Mouse (Mus musculus): ENCODE measurements around the gene Pkn1. TPM values are rescaled to one million over a fixed set of nuclear protein-coding genes. Genes with fewer than 3 reads are reported as not detected.
A peak's percentile ranks its signal among the peaks of the same experiment; 100 is the strongest.

Gene Pkn1
- polyA plus RNA-seq, 1 experiment from 2014 or later = 19.9 TPM

- Histone ChIP-seq H3K4me1 (ENCODE audit: control insufficient read depth, insufficient read depth, low read length) (peaks cover 43% of the 10 kb centered on the region), H3K9me3 (replicated peaks; ENCODE audit: control insufficient read depth, low read length) (no peaks in the 10 kb centered on the region; the same call in 1 of the 2 replicates), H3K27ac (ENCODE audit: low read length) (peak overlapping the region; percentile 86), H3K27me3 (ENCODE audit: control insufficient read depth, insufficient read depth, low read length) (no peaks in the 10 kb centered on the region), H3K4me3 (replicated peaks; ENCODE audit: low read length) (peak overlapping the region; percentile 89), H3K4me2 (ENCODE audit: low read depth, low read length) (peak overlapping the region; percentile 94), H3K9ac (ENCODE audit: low read length) (peak overlapping the region; percentile 97), H3K36me3 (ENCODE audit: control insufficient read depth, insufficient read depth, low read length) (no peaks in the 10 kb centered on the region)
- no peak for ATAC-seq (ENCODE audit: insufficient read depth, low FRiP score)
- WGBS = 34% methylated on average over 19 of the region's 19 CpGs
Measured at GRCm38 (mm10) chr8:83697374-83698220, 1.4 kb downstream of the Pkn1 start.

- WGBS = 74% methylated on average over 10 of the region's 17 CpGs
- Histone ChIP-seq H3K9me3 (replicated peaks; ENCODE audit: control insufficient read depth, low read length) (no peaks in the 10 kb centered on the region), H3K4me1 (ENCODE audit: control insufficient read depth, insufficient read depth, low read length) (peaks cover 43% of the 10 kb centered on the region), H3K4me2 (ENCODE audit: low read depth, low read length) (no peak overlapping the region), H3K36me3 (ENCODE audit: control insufficient read depth, insufficient read depth, low read length) (peaks cover 12% of the 10 kb centered on the region), H3K27ac (ENCODE audit: low read length) (0 out of 2 replicates have a peak overlapping the region, but pooled peaks have one; percentile 8), H3K9ac (ENCODE audit: low read length) (no peak overlapping the region), H3K27me3 (ENCODE audit: control insufficient read depth, insufficient read depth, low read length) (no peaks in the 10 kb centered on the region), H3K4me3 (replicated peaks; ENCODE audit: low read length) (no peak overlapping the region)
- no peak for ATAC-seq (ENCODE audit: insufficient read depth, low FRiP score)
Measured at GRCm38 (mm10) chr8:83695351-83696106, 3.5 kb downstream of the Pkn1 start.

GRCm38 (mm10) chr8:83694369-83695160, 4.4 kb downstream of the Pkn1 start:
- Histone ChIP-seq H3K9ac (ENCODE audit: low read length) (no peak overlapping the region), H3K36me3 (ENCODE audit: control insufficient read depth, insufficient read depth, low read length) (peaks cover 14% of the 10 kb centered on the region), H3K9me3 (replicated peaks; ENCODE audit: control insufficient read depth, low read length) (no peaks in the 10 kb centered on the region), H3K27ac (ENCODE audit: low read length) (peak overlapping the region; percentile 8; the same call in 1 of the 2 replicates), H3K4me3 (replicated peaks; ENCODE audit: low read length) (no peak overlapping the region), H3K4me1 (ENCODE audit: control insufficient read depth, insufficient read depth, low read length) (peaks cover 38% of the 10 kb centered on the region), H3K4me2 (ENCODE audit: low read depth, low read length) (no peak overlapping the region), H3K27me3 (ENCODE audit: control insufficient read depth, insufficient read depth, low read length) (no peaks in the 10 kb centered on the region)
- 65% methylated on average over 11 of the region's 11 CpGs for WGBS
- no peak for ATAC-seq (ENCODE audit: insufficient read depth, low FRiP score)

- Histone ChIP-seq H3K36me3 (ENCODE audit: control insufficient read depth, insufficient read depth, low read length) (peaks cover 17% of the 10 kb centered on the region), H3K27ac (ENCODE audit: low read length) (no peak overlapping the region), H3K4me1 (ENCODE audit: control insufficient read depth, insufficient read depth, low read length) (peaks cover 35% of the 10 kb centered on the region), H3K4me3 (replicated peaks; ENCODE audit: low read length) (no peak overlapping the region), H3K4me2 (ENCODE audit: low read depth, low read length) (no peak overlapping the region), H3K9me3 (replicated peaks; ENCODE audit: control insufficient read depth, low read length) (no peaks in the 10 kb centered on the region), H3K9ac (ENCODE audit: low read length) (no peak overlapping the region), H3K27me3 (ENCODE audit: control insufficient read depth, insufficient read depth, low read length) (no peaks in the 10 kb centered on the region)
- WGBS = 76% methylated on average over 10 of the region's 10 CpGs
- no peak for ATAC-seq (ENCODE audit: insufficient read depth, low FRiP score)
Measured at GRCm38 (mm10) chr8:83693609-83694236, 5.3 kb downstream of the Pkn1 start.

GRCm38 (mm10) chr8:83689264-83689663, 9.7 kb downstream of the Pkn1 start:
- Histone ChIP-seq H3K36me3 (ENCODE audit: control insufficient read depth, insufficient read depth, low read length) (peaks cover 27% of the 10 kb centered on the region), H3K4me1 (ENCODE audit: control insufficient read depth, insufficient read depth, low read length) (peaks cover 6% of the 10 kb centered on the region; the same call in 1 of the 2 replicates), H3K4me3 (replicated peaks; ENCODE audit: low read length) (no peak overlapping the region), H3K27me3 (ENCODE audit: control insufficient read depth, insufficient read depth, low read length) (no peaks in the 10 kb centered on the region), H3K9ac (ENCODE audit: low read length) (no peak overlapping the region), H3K9me3 (replicated peaks; ENCODE audit: control insufficient read depth, low read length) (no peaks in the 10 kb centered on the region), H3K4me2 (ENCODE audit: low read depth, low read length) (no peak overlapping the region), H3K27ac (ENCODE audit: low read length) (no peak overlapping the region)
- WGBS = 90% methylated on average over 6 of the region's 6 CpGs
- ATAC-seq (ENCODE audit: insufficient read depth, low FRiP score) = no peak

GRCm38 (mm10) chr8:83684517-83684916, 14.5 kb downstream of the Pkn1 start:
- Histone ChIP-seq H3K36me3 (ENCODE audit: control insufficient read depth, insufficient read depth, low read length) (peaks cover 29% of the 10 kb centered on the region), H3K4me2 (ENCODE audit: low read depth, low read length) (no peak overlapping the region), H3K4me1 (ENCODE audit: control insufficient read depth, insufficient read depth, low read length) (0 out of 2 replicates have a peak, but pooled peaks cover 7% of the 10 kb centered on the region), H3K9ac (ENCODE audit: low read length) (no peak overlapping the region), H3K4me3 (replicated peaks; ENCODE audit: low read length) (no peak overlapping the region), H3K9me3 (replicated peaks; ENCODE audit: control insufficient read depth, low read length) (no peaks in the 10 kb centered on the region), H3K27me3 (ENCODE audit: control insufficient read depth, insufficient read depth, low read length) (no peaks in the 10 kb centered on the region), H3K27ac (ENCODE audit: low read length) (no peak overlapping the region)
- WGBS = 94% methylated on average over 9 of the region's 9 CpGs
- no peak for ATAC-seq (ENCODE audit: insufficient read depth, low FRiP score)

GRCm38 (mm10) chr8:83681099-83681498, 17.9 kb downstream of the Pkn1 start:
- peaks cover 33% of the 10 kb centered on the region for H3K36me3 ChIP-seq (ENCODE audit: control insufficient read depth, insufficient read depth, low read length)
- no peak for ATAC-seq (ENCODE audit: insufficient read depth, low FRiP score)
- H3K9ac ChIP-seq (ENCODE audit: low read length) = peak overlapping the region; percentile 26; the same call in 1 of the 2 replicates
- no peak overlapping the region for H3K4me3 ChIP-seq (replicated peaks; ENCODE audit: low read length)
- H3K27ac ChIP-seq (ENCODE audit: low read length) = peak overlapping the region; percentile 64; the same call in 1 of the 2 replicates
- H3K27me3 ChIP-seq (ENCODE audit: control insufficient read depth, insufficient read depth, low read length) = no peaks in the 10 kb centered on the region
- H3K4me1 ChIP-seq (ENCODE audit: control insufficient read depth, insufficient read depth, low read length) = 0 out of 2 replicates have a peak, but pooled peaks cover 7% of the 10 kb centered on the region
- no peak overlapping the region for H3K4me2 ChIP-seq (ENCODE audit: low read depth, low read length)
- no peaks in the 10 kb centered on the region for H3K9me3 ChIP-seq (replicated peaks; ENCODE audit: control insufficient read depth, low read length)
- WGBS = 21% methylated on average over 6 of the region's 6 CpGs

GRCm38 (mm10) chr8:83680603-83681002, 18.4 kb downstream of the Pkn1 start:
- 68% methylated on average over 5 of the region's 5 CpGs for WGBS
- peaks cover 33% of the 10 kb centered on the region for H3K36me3 ChIP-seq (ENCODE audit: control insufficient read depth, insufficient read depth, low read length)
- H3K4me3 ChIP-seq (replicated peaks; ENCODE audit: low read length) = no peak overlapping the region
- peak overlapping the region; percentile 26; the same call in 1 of the 2 replicates for H3K9ac ChIP-seq (ENCODE audit: low read length)
- peak overlapping the region; percentile 64; the same call in 1 of the 2 replicates for H3K27ac ChIP-seq (ENCODE audit: low read length)
- H3K4me2 ChIP-seq (ENCODE audit: low read depth, low read length) = no peak overlapping the region
- no peaks in the 10 kb centered on the region for H3K27me3 ChIP-seq (ENCODE audit: control insufficient read depth, insufficient read depth, low read length)
- ATAC-seq (ENCODE audit: insufficient read depth, low FRiP score) = peak; percentile 15; the same call in 1 of the 2 replicates
- 0 out of 2 replicates have a peak, but pooled peaks cover 7% of the 10 kb centered on the region for H3K4me1 ChIP-seq (ENCODE audit: control insufficient read depth, insufficient read depth, low read length)
- H3K9me3 ChIP-seq (replicated peaks; ENCODE audit: control insufficient read depth, low read length) = no peaks in the 10 kb centered on the region
